Mouse (Mus musculus): ENCODE results near the gene Tgm1.

Gene Tgm1

DNA sequence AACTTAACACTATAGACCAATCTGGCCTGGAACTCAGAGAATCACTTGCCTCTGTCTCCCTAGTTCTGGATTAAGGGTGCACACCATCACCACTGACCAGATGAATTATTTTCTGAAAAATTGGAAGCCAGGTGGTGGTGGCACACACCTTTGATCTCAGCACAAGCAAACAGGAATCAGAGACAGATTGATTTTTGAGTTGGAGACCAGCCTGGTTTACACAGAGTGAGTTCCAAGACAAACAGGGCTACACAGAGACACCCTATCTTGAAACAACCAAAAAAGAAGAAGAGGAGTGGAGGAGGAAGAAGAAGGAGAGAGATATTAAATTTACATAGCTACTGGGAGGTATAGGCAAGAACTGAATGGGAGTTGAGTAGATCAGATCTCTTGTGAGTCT, 12.5 kb upstream of the Tgm1 start:
- DNase-seq (ENCODE audit: extremely low read depth, insufficient read length, low spot score): no peak

DNA sequence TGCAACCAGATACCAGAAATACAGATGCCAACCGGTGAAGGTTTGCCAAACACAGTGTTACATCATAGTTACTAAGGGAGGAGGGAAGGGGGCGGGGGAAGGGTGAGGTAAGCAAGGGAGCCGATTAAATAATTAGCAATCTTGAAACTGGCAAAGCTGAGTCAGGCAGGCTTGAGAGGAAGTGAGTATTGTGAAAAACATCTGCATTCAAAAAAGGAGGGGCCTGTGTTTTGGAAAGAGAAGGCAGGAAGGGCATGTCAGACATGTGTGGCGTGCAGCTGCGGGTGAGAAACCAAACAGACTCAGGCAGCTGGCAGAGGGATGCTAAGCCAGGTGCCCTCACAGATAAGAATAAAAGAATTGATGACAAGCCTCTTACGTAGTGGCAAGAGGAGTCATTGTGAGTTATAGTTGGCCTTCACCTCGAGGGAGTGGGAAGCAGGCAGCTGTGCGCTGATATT, 10.7 kb upstream of the Tgm1 start:
- DNase-seq (ENCODE audit: extremely low read depth, insufficient read length, low spot score): peak; percentile 80

DNA sequence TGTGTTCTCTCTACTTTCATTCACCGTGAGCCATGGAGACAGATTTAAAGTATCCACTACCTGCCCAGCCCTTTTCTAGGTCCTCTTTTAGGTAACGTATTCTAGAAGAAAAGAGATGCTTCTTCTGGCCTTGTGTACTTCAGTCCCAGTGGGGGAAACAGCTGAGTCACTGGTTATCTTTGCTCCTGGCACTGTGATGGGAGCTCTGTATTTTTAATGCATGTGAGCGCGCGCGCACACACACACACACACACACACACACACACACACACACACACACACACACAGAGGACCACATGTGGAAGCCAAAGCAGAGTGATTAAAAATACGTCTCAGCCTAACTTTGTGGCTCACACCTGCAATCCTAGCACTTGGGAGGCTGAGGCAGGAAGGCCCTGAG, 9.7 kb upstream of the Tgm1 start:
- no peak for DNase-seq (ENCODE audit: extremely low read depth, insufficient read length, low spot score)

DNA sequence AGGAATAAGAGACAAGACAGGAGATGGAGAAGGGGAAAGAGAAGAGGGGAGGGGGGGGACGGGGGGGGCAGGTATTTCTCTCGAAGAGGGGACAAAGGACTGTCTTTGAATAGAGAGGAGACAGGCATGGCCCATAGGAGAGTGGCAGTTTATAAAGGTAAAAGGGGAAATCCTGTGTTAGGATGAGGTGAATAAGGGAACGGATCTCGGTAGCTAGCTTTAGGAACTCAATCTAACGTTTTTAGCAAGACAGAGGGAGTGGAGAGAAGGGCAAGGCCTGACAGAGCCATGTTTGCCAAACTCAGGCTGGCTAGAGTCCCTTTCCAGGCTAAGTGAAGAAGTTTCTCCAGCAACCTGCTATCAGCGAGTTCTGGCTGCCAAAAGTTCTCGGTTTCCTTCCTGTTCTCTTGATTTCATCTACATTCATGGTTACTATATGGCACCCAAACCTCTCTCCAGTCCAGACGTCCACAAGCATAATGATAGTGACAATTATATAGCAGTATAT, 8.8 kb upstream of the Tgm1 start:
- no peak for DNase-seq (ENCODE audit: extremely low read depth, insufficient read length, low spot score)

DNA sequence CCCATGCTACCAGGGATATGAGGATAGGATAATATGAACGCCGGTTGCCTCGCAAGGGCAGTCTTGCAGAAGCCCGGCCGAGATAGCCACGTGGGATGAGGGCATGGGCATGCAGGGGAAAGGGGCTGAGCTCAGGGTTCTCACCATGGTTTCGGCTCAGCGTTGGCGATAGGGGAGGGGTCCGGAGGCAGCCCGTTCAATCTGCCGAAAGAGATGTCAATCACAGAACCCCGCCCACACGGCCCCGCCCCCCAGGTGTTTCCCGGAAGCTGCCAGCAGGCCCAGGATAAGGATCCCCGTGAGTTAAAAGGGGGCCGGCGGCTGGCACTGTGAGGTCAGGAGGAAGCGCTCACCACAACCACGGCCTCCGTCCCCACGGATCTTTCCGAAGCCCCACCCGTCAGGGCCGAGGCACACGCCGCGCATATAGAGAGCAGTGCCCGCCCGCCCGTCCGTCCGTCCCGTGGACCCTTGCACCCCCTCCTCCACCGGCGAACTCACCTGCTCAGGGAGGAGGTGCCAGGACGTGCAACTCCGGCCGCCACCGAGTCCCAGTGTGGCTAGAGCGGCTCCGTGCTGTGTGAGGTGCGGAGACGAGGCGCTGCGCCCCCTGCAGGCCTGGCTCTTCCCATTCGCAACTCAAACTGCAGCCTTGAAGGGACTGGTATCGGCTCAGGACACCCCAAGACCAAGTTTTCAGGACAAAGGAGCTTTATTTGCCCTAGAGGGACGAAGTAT, 8.1 kb upstream of the Tgm1 start, which contains the start of gene Rabggta:
Gene Rabggta, minus strand, starts transcription at position 564 of the 738 bp plus-strand sequence.
- DNase-seq (ENCODE audit: extremely low read depth, insufficient read length, low spot score): peak; percentile 88

DNA sequence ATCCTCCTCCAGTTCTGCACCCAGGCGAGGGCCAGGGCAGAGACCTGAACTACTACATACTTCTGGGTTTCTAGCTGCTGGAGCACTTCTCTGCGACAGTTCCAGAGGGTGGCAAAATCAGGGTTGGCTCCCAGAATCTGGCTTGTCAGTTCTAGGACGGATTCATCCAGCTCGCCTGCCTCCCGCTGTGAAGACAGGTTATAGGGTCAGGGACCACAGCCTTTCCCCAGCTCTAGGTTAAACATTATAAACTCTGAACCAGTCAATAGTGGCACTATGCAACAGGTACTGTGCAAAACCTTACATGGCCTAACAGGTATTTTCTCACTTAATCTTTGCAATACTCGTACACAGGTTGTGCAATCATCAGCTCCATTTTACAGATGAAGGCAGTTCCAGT, 7.3 kb upstream of the Tgm1 start:
- no peak for DNase-seq (ENCODE audit: extremely low read depth, insufficient read length, low spot score)

DNA sequence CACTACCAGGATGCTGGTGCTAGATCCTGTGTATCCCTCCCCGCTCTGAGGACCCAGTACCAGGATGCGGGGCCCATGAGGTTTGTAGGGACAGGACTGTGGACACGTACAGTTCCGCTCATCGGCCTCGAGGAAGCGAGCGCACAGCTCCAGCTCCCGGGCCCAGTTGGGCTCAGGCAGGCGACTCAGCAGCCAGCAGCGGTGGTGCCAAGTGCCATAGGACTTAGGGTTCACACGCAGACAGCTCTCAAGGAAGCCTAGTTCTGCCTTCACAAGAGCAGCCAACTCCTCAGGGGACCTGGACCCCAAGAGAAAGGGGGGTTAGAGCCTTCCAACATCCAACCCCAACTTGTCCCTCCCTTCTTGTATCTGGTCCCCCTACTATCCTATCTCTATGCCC, 6.9 kb upstream of the Tgm1 start:
- DNase-seq (ENCODE audit: extremely low read depth, insufficient read length, low spot score): no peak

DNA sequence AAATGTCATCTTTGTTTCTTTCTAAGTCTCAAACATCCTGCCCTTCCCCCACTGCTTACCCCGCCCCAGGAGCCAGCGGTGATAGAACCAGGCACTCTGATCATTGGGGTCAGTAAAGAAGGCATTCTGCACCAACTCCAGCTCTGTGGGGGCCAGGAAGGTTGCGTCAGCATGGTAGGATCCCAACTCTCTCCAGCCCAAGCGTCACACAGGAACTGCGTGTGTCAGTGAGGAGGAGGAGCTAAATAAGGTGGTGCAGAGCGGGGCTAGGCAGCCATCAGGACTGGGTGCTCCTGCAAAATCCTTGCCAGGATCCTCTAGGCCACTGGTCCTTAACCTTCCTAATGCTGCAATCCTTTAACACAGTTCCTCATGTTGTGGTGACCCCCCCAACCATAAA, 6.0 kb upstream of the Tgm1 start:
- no peak for DNase-seq (ENCODE audit: extremely low read depth, insufficient read length, low spot score)

DNA sequence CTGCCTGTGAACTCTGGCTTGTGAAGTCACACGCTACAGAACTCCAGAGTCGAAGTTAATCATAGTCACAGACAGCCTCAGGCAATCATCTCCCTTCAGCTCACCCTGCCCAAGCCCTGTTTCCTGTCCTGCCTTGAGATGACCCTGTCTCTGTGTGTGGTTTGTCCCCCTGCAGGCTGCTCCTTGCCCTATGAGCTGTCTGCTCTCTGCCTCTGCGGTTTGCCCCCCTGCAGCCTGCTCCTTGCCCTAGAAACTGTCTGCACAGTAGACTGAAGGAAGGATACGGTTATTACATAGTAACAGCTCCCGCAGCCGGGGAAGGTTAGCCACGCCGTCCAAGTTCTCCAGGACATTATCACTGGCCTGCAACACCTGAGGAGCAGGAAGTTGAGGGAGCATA, 3.2 kb upstream of the Tgm1 start:
- no peak for DNase-seq (ENCODE audit: extremely low read depth, insufficient read length, low spot score)

DNA sequence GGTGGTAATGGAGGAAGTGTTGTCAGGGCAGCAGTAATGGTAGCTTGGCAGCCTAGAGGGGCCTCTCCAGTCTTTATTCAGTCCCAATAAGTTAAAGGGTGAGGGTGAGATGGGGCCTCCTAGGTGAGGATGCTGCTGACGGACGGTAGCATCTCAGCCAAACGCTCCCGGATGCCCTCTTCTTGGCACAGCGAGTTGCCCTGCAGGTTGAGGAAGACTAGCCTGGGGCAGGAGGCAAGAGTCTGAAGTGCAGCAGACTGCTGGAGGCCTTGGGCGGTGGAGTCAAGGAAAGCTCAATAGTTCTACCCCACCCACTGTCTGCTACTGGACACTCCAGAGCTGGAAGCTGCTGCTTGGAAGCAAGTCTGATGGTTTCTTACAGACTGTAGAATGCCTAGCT, 2.5 kb upstream of the Tgm1 start:
- DNase-seq (ENCODE audit: extremely low read depth, insufficient read length, low spot score): no peak

DNA sequence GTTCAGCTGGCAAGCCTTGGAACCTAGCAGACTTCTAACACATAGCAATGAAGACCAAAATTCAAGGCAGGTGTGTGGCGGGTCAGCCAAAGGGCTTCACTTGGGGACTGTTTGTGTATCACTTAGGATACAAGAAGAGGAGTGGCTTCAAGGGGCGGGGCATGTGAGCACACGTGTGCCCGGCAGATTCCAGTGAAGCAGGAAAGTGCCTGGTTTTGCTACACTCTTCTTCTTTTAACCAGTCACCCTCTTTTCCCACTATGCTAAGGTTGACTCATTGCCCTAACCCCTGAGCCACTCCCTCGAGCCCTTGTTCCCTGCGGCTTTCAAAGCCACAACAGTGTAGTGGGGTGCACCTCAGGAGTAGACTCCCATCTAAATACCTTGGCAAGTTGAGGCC, 1.2 kb upstream of the Tgm1 start:
- peak; percentile 56 for DNase-seq (ENCODE audit: extremely low read depth, insufficient read length, low spot score)

DNA sequence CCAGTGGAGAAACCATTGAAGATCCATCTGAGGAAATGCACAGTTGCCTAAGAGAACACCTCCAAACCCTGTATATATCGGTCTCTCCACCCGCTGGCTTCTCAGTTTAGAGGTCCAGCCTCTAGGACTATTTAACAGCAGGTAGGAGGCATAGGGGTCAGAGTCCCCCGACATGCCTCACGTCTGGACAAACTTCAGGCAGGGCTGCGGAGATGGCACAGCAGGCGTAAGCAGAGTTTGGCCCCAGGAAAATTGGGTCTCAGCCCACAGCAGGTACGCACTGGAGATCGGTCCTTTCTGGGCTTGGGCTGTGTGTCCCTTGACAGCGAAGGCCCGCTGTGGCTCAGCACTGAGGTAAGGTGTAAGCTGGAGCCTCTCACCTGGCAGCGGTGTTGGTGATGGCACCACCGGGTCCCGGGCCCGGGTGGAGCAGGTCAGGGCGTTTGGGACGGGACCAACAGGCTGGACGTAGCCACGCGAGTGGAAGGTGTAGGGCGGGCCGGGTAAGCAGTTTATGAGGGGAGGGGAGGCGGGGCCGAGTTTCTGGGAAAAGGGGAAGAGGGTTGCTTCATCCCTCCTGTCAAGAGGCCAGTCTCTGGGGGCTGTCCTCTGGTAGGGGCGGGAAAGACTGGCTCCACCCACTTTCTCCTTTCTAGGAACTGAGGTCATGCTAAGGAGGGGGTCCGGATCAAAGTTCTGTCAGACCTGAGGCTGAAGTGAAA, 558 bp downstream of the Tgm1 start:
- no peak for DNase-seq (ENCODE audit: extremely low read depth, insufficient read length, low spot score)

DNA sequence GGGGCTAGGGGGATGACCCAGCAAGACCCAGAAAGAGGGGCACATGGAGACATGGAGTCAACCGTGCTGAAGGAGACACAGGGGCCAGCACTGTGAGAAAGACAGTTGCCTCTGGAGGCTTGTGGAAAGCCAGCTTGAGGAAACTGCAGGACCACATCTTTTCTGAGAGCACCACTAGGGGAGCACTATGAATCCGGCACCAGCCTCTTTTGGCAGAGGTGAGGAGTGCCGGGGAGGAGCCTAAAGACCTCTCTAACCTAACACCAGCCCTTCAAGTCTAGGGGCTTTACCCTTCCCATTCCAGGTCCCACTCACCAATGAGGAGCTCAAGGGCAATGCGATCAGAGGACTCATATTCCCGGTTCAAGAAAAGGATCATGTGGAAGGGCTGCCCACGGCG, 1.9 kb downstream of the Tgm1 start:
- DNase-seq (ENCODE audit: extremely low read depth, insufficient read length, low spot score): no peak

DNA sequence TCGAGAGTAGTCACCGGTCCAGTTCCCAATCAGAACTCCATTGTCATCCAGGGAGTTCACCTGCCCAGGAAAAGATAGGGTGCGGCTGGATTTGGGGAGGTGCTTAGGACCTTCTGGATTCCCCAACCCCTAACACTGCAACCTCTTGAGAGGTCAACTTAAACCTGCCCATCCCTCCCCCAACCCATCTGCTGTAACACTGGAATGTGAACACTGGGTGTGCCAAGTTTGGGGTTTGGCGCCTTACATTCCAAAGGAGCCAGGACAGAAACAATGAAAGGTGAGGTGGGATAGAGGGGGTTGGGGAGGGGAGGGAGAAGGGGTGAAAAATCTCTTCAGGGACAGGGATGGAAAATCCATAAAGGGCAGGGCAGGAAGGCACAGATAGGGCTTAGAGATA, 4.2 kb downstream of the Tgm1 start:
- DNase-seq (ENCODE audit: extremely low read depth, insufficient read length, low spot score): no peak

DNA sequence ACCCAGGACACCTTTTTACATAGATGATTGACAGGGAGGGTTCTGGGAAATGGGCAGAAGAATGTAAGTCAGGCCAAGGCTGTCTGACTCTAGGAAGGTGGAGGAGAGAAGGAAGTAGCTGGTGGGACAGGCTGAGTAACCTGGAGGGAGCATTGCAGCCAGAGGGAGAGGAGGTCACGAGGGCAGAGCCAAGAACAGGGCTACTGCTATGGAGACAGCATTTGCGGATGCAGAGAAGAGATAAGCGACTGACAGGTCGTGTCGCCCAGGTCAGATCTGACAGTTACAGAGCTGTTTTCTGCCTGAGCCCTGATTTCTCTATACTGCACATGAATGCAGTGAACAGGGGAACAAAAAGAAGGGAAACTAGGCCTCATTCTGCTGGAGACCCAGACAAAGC, 6.3 kb downstream of the Tgm1 start:
- DNase-seq (ENCODE audit: extremely low read depth, insufficient read length, low spot score): no peak

DNA sequence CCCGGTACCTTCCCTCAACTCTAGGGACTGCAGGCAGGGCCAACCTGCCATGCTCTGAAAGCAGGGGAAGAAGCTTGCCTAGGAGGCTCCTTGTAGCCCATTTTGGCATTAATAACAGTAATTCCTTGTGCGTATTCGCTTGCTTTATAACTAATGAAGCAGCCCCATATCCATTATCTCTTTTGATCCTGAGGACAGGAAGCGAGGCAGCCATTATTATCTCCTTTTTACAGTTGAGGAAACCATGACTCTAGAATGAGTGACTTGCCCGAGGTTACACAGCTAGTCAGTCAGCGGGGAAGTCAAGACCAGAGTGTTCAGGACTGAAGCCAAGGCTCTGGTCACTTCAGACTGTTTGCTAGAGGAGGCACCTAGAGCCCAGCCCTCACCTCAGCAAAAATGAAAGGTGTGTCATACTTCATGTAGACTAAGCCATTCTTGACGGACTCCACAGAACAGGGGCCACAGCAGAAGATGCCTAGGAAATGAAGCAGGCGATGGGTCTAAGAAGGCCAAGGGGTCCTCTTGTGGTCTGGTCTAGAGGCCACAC, 7.6 kb downstream of the Tgm1 start:
- DNase-seq (ENCODE audit: extremely low read depth, insufficient read length, low spot score): no peak

DNA sequence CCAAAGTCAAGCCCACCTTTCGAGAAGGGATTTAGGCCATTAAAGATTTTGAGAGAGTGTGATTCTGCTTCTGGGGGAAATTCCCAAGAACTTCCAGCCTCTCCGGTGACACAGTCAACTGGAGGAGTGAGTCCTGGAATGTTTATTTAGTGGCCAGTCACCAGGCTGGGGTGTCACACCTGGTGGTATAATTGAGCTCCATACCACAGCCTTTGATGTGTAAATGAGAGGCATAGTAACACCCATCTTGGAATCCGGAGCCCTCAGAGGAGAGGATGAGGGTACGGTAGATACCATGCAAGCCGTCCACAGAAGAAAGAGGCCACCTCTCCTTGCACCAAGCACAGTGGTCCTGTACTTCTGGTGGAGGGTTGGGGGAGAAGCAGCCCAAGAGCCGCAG, 11.0 kb downstream of the Tgm1 start:
- no peak for DNase-seq (ENCODE audit: extremely low read depth, insufficient read length, low spot score)

DNA sequence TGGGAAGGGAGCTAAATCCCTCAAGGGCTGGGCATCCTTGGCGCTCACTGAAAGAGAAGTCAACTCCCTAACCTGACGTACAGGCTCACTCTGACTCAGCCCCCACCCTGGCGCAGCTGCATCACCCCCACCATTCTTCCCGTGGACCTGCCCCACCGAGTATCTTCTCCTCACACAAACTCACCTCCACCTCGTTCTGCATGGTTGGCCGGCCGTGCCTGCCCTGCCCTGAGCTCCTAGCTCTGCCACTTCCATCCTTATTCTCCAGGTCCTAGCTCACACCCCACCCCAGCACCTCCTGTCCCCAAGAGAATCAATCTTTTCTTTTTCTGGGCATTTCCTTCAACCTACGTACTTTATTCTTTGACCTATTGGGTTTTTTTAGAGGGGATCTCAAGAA, 12.6 kb downstream of the Tgm1 start:
- DNase-seq (ENCODE audit: extremely low read depth, insufficient read length, low spot score): no peak

DNA sequence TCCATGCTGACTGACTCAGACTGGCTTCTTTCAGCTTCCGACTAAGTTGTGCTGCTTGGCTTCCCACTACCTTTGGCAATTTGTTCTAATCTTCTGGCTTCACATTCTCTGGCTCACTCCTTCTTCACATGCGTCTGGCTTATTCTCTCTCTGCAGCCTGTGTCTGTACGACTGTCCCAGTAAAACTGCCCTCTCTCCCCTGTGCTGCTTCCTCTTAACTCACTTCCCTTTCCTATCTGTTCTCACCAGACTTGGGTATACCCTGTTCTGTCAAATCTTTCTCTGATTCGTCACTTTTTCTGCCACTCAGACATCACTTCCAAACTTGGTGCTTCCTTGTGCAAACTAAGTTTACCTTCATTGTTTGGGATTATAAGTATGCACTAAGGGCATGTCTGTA, 16.5 kb downstream of the Tgm1 start:
- no peak for DNase-seq (ENCODE audit: extremely low read depth, insufficient read length, low spot score)

DNA sequence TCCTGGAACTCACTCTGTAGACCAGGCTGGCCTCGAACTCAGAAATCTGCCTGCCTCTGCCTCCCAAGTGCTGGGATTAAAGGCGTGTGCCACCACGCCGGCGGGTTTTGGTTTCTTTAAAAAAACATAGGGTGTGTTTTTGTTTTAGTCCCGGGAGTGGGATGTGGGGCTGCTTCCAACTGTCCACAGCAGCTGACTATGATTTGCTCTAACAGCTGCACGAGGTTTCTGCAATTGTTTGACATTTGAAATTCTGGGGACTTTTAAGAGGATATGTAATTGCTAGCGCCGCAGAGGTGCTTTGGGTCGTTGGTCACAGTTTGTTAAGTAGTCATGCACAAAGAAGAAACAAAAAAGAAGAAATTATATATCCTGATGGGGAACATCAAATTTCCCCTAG, 24.3 kb downstream of the Tgm1 start:
- no peak for DNase-seq (ENCODE audit: extremely low read depth, insufficient read length, low spot score)

DNA sequence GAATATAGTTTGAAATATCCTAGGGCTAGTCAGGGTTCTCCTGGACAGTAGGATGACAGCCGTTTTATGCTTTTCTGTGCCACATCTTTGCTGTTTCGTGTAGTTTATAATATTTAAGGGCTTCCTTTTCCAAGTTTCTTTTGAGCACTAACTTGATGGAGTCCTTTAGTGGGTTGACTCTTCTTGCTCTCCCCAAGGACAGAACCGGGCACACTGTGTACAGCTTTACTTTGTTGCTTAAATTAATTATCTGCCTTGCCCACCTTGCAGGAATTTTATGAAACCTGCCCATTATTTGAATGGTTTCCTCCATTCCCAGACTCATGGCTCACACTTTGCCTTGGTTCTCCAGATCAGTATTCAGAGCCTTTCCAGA, 31.6 kb downstream of the Tgm1 start:
- DNase-seq (ENCODE audit: extremely low read depth, insufficient read length, low spot score): no peak
